Mouse (Mus musculus) subcutaneous adipose tissue, adult 2 months (tissue): ENCODE results near the gene Cebpb. TPM values are rescaled to one million over a fixed set of nuclear protein-coding genes. Genes with fewer than 3 reads are reported as not detected.

Experiments used
- polyA plus RNA-seq: library from polyadenylated mRNA; depleted of rRNA; stranded (reverse); fragments of >200 nt; gene quantifications from 2 replicates; pipeline ENCODE4 v1.2.3, GENCODE M21; 2012; ENCODE audit warnings: low replicate concordance; rRNA removed

Gene Cebpb
- 126 and 166 TPM in 2 replicates for polyA plus RNA-seq

DNA sequence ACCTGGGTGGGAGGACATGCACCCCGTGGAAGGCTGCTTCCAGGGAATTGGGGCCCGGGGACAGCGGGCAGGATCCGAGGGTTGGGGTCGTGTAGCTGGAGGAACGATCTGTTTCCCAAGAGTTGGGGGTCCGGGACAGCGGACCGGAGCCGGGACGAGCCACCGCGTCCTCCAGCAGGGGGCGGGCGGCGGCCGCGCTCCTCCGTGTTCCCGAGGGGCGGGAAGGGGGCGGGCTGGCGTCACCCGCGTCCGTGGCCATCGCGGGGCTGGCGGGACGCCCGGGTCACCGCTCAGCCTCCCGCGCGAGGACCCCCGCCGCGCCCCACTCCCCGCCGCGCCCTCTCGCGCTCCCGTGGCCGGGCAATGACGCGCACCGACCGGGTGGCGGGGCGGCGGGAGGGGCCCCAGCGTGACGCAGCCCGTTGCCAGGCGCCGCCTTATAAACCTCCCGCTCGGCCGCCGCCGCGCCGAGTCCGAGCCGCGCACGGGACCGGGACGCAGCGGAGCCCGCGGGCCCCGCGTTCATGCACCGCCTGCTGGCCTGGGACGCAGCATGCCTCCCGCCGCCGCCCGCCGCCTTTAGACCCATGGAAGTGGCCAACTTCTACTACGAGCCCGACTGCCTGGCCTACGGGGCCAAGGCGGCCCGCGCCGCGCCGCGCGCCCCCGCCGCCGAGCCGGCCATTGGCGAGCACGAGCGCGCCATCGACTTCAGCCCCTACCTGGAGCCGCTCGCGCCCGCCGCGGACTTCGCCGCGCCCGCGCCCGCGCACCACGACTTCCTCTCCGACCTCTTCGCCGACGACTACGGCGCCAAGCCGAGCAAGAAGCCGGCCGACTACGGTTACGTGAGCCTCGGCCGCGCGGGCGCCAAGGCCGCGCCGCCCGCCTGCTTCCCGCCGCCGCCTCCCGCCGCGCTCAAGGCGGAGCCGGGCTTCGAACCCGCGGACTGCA, at the start of gene Cebpb:
Gene Cebpb, plus strand, starts transcription at position 418 of the 954 bp plus-strand sequence.

DNA sequence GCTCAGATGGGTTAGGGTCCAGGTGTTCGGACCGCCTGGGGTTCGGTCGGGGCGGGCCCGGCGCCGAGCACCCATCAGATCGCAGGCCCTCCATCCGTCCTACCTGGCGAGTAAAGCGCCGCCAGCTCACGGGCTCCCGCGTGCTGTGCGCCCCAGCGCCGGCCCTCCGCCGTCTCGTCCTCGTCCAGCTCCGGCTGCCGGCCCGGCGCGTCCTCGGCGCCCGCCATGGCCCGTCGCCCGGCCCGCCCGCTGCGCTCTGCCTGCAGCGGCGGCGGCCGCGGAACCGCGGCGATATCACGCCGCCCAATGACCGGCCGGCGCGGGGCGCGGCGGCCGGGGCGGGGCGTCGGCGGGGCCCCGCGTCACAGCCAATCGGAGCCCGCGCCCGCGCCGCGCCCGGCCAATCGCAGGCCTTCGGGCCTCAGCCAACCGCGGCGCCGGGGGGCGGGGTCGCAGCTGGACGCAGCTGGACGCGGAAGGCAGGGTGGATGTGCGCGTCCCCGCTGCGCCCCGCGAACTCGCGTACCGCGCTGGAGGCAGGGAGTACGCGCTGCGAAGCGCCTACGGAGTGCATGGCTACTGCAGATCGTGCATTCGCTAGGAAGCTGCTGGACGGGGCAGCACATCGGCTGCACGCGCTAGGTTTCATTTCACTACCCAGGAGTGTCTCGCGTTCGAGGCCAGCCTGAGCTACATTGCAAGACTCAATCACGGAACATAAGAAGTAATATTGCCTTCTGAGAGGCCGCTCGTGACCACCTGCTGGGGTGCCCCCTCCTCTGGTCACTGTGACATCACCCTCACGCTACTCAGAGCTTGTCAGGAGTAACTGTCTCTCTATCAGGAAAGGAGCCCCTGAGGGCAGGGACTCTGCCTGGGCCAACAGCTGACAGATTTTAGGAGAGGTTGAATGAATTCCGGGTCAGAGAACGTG, 27.2 kb upstream of the Cebpb start, which contains the start of gene Gm20431:
Gene Gm20431, minus strand, starts transcription at position 227 of the 934 bp plus-strand sequence.

GRCm38 (mm10) chr2:167689501-167690218, 945 bp downstream of the Cebpb start, which contains the start of gene Tmem189:
Gene Tmem189 (minus strand): TSS chr2:167689822.

Other genes starting within 250 kb of the Cebpb start
- 77.1 and 108 TPM in 2 replicates for gene Rnf114, start 196.3 kb upstream of the Cebpb start, polyA plus RNA-seq
- gene Spata2, start 196.0 kb upstream of the Cebpb start, polyA plus RNA-seq, result 24.4 and 27.6 TPM in 2 replicates
- gene Snai1, start 150.7 kb upstream of the Cebpb start, polyA plus RNA-seq, result 22.0 and 82.4 TPM in 2 replicates
- 115 and 127 TPM in 2 replicates for gene Ube2v1, start 56.8 kb upstream of the Cebpb start, polyA plus RNA-seq
- gene Gm20431, start 27.4 kb upstream of the Cebpb start, polyA plus RNA-seq, result 4.8 and 25.6 TPM in 2 replicates
- 120 and 173 TPM in 2 replicates for gene Tmem189, start 907 bp downstream of the Cebpb start, polyA plus RNA-seq
- gene Ptpn1, start 243.1 kb downstream of the Cebpb start, polyA plus RNA-seq, result 31.5 and 49.8 TPM in 2 replicates